Mouse (Mus musculus) small intestine, adult 2 months (tissue): ENCODE measurements around the gene Fbxl13.
A peak's percentile ranks its signal among the peaks of the same experiment; 100 is the strongest.

Experiments used
- CTCF ChIP-seq: fragments of 200-500 bp; IDR thresholded peaks from 2 replicates; pipeline ENCODE4 v1.5.1; 2012; ENCODE audit warnings: low read depth, mild to moderate bottlenecking, control low read depth, inconsistent platforms, low read length, moderate library complexity, mixed read lengths; ENCODE audit not compliant: insufficient replicate concordance, insufficient read length; ENCODE audit errors: extremely low read depth
- POLR2A ChIP-seq: fragments of 200-500 bp; IDR thresholded peaks from 2 replicates; pipeline ENCODE4 v1.6.1; 2012; ENCODE audit warnings: low read depth, mild to moderate bottlenecking, control low read depth, inconsistent platforms, low read length, moderate library complexity

DNA sequence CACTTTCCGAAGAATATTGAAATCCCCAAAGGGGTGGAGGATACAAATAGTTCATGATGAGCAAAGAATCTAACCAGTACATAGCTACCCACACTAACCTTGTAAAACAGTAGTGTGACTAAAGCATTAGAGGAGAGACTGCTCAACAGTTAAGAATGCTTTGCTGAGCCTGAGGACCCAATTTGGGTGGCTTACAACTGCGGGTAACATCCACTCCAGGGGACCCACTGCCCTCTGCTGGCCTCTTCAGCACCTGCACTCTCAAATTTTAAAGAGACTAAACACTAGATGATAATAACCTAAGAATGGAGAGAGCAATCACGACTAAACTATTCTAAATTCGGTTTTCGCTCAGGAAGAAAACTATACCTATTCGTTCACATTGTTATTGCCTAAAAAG, 58.7 kb downstream of the Fbxl13 start:
- no peak for TF ChIP-seq POLR2A
- TF ChIP-seq CTCF, result peak; percentile 84; the same call in 1 of the 2 replicates
